Mouse (Mus musculus) lung, postnatal 0 days (tissue): Measurements from ENCODE around the gene Gm17617.

Experiments
- CTCF ChIP-seq: IDR thresholded peaks from 2 replicates; pipeline ENCODE4 v1.5.1; 2016; ENCODE audit warnings: antibody characterized with exemption, mild to moderate bottlenecking
- EP300 ChIP-seq: IDR thresholded peaks from 2 replicates; pipeline ENCODE4 v1.6.1; 2016; ENCODE audit warnings: antibody characterized with exemption, mild to moderate bottlenecking, control low read depth

DNA sequence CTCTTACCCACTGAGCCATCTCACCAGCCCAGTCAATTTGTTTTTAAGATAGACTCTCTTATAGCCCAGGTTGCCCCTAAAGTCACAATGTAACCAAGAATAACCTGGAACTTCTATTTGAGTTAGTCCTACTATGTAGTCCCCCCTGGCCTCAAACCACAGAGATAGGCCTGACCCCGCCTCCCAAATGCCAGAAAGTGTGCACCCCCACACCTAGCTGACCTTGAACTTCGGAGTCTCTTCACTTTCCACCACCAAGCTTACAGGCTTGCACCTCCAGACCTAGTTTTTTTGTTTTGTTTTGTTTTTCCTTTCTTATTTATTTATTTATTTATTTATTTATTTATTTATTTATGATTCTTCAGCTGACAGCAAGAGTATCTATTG is 48.4 kb upstream of the Gm17617 start:
- TF ChIP-seq CTCF, result no peak
- no peak for TF ChIP-seq EP300
